Mouse (Mus musculus): ENCODE results near the gene Gm49380.

Gene Gm49380

GRCm38 (mm10) chr9:44087761-44088455 is 25.4 kb downstream of the Gm49380 start:
- POLR2A ChIA-PET: interaction anchor here (0.5 to 3.5 kb wide), 21 partner anchors 8 to 980 kb away, joined by 3 to 17 read pairs (median 4); partner anchors contain the start of gene C2cd2l (in 1 of the 4)
- CTCF ChIA-PET: interaction anchor here (0.6 to 7.2 kb wide), 14 partner anchors 9 to 390 kb away, joined by 3 to 48 read pairs (median 6); no protein-coding TSS in a partner anchor

- ChIA-PET CTCF (interaction anchor here (0.9 to 7.2 kb wide), 9 partner anchors 9 to 391 kb away, joined by 3 to 48 read pairs (median 4); no protein-coding TSS in a partner anchor), POLR2A (interaction anchor here (0.6 to 3.5 kb wide), 19 partner anchors 8 to 324 kb away, joined by 3 to 17 read pairs (median 3); partner anchors contain the start of genes C2cd2l (in 1 of the 4), Cbl (in 1 of the 4) and H2afx (in 1 of the 4))
These were observed 26.3 kb downstream of the Gm49380 start for GRCm38 (mm10) chr9:44086960-44087359.

GRCm38 (mm10) chr9:44085741-44086665 is 27.3 kb downstream of the Gm49380 start:
- POLR2A ChIA-PET: interaction anchor here (0.6 to 4.5 kb wide), 26 partner anchors 9 to 325 kb away, joined by 3 to 23 read pairs (median 4); partner anchors contain the start of genes Usp2 (in 2 of the 4), C2cd2l (in 1 of the 4), Cbl (in 1 of the 4) and H2afx (in 1 of the 4)
- CTCF ChIA-PET: interaction anchor here (0.7 to 7.2 kb wide), 17 partner anchors 8 to 124 kb away, joined by 3 to 48 read pairs (median 5); partner anchors contain the start of gene Usp2 (in 1 of the 4)

- POLR2A ChIA-PET: interaction anchor here (0.8 to 4.5 kb wide), 22 partner anchors 9 to 312 kb away, joined by 3 to 23 read pairs (median 5); partner anchors contain the start of genes Usp2 (in 2 of the 4), Cbl (in 1 of the 4), H2afx (in 1 of the 4) and Slc37a4 (in 1 of the 4)
- CTCF ChIA-PET: interaction anchor here in 3 of 4 experiments (0.6 to 7.2 kb wide), 17 partner anchors 9 to 1270 kb away, joined by 3 to 48 read pairs (median 5); partner anchors contain the start of gene Usp2 (in 2 of the 3)
These were observed 28.0 kb downstream of the Gm49380 start for GRCm38 (mm10) chr9:44085276-44085675.

- CTCF ChIA-PET: interaction anchor here (0.5 to 7.2 kb wide), 16 partner anchors 9 to 1405 kb away, joined by 3 to 48 read pairs (median 5); partner anchors contain the start of gene Usp2 (in 2 of the 4)
- POLR2A ChIA-PET: interaction anchor here (0.6 to 4.5 kb wide), 27 partner anchors 8 to 312 kb away, joined by 3 to 23 read pairs (median 4); partner anchors contain the start of genes Usp2 (in 3 of the 4), C2cd2l (in 1 of the 4), Cbl (in 1 of the 4) and H2afx (in 1 of the 4)
These were observed 28.6 kb downstream of the Gm49380 start for GRCm38 (mm10) chr9:44084659-44085229.

- POLR2A ChIA-PET: interaction anchor here in 3 of 4 experiments (0.6 to 4.5 kb wide), 24 partner anchors 8 to 313 kb away, joined by 3 to 23 read pairs (median 4); partner anchors contain the start of genes Usp2 (in 2 of the 3), C2cd2l (in 1 of the 3), Cbl (in 1 of the 3) and H2afx (in 1 of the 3)
- CTCF ChIA-PET: interaction anchor here (0.5 to 7.2 kb wide), 19 partner anchors 9 to 1404 kb away, joined by 3 to 48 read pairs (median 5); partner anchors contain the start of gene Usp2 (in 1 of the 4)
These were observed 29.1 kb downstream of the Gm49380 start for GRCm38 (mm10) chr9:44084236-44084635.

- ChIA-PET POLR2A (interaction anchor here in 3 of 4 experiments (0.6 to 4.5 kb wide), 20 partner anchors 8 to 638 kb away, joined by 3 to 23 read pairs (median 4); partner anchors contain the start of genes Usp2 (in 2 of the 3), C2cd2l (in 1 of the 3) and H2afx (in 1 of the 3)), CTCF (interaction anchor here in 3 of 4 experiments (0.5 to 7.2 kb wide), 15 partner anchors 8 to 348 kb away, joined by 3 to 48 read pairs (median 4); no protein-coding TSS in a partner anchor)
These were observed 29.7 kb downstream of the Gm49380 start for GRCm38 (mm10) chr9:44083392-44084121.

- ChIA-PET CTCF (interaction anchor here in 3 of 4 experiments (0.5 to 1.5 kb wide), 4 partner anchors 12 to 977 kb away, joined by 3 to 5 read pairs (median 4); no protein-coding TSS in a partner anchor), POLR2A (interaction anchor here in 1 of 4 experiments (1.3 to 4.5 kb wide), 2 partner anchors 13 to 91 kb away, joined by 3 to 23 read pairs; no protein-coding TSS in a partner anchor)
These were observed 31.0 kb downstream of the Gm49380 start for GRCm38 (mm10) chr9:44082266-44082665.

GRCm38 (mm10) chr9:44081581-44081980 is 31.7 kb downstream of the Gm49380 start:
- ChIA-PET CTCF (interaction anchor here in 2 of 4 experiments (1.2 to 1.5 kb wide), 2 partner anchors 9 to 14 kb away, joined by 4 to 5 read pairs; no protein-coding TSS in a partner anchor), POLR2A (interaction anchor here in 1 of 4 experiments (2.2 kb wide), 1 partner anchor 8 kb away, joined by 7 read pairs; no protein-coding TSS in a partner anchor)

GRCm38 (mm10) chr9:44080953-44081352 is 32.3 kb downstream of the Gm49380 start:
- POLR2A ChIA-PET: interaction anchor here in 1 of 4 experiments (2.2 kb wide), 1 partner anchor 9 kb away, joined by 7 read pairs; no protein-coding TSS in a partner anchor
- CTCF ChIA-PET: interaction anchor here in 1 of 4 experiments (1.5 kb wide), 1 partner anchor 8 kb away, joined by 4 read pairs; no protein-coding TSS in a partner anchor

GRCm38 (mm10) chr9:44079997-44080780 is 33.1 kb downstream of the Gm49380 start:
- POLR2A ChIA-PET: interaction anchor here in 1 of 4 experiments (1.4 to 2.2 kb wide), 2 partner anchors 7 to 9 kb away, joined by 3 to 7 read pairs; no protein-coding TSS in a partner anchor
- CTCF ChIA-PET: interaction anchor here in 1 of 4 experiments (1.5 to 2.6 kb wide), 2 partner anchors 7 to 9 kb away, joined by 4 to 9 read pairs; no protein-coding TSS in a partner anchor

GRCm38 (mm10) chr9:44078955-44079756 is 34.1 kb downstream of the Gm49380 start:
- CTCF ChIA-PET: interaction anchor here in 2 of 4 experiments (0.7 to 5.4 kb wide), 5 partner anchors 9 to 95 kb away, joined by 3 to 50 read pairs (median 6); partner anchors contain the start of genes Gm49380 (in 1 of the 2) and Rnf26 (in 1 of the 2)
- POLR2A ChIA-PET: interaction anchor here in 1 of 4 experiments (1.4 to 2.2 kb wide), 2 partner anchors 8 to 10 kb away, joined by 3 to 7 read pairs; no protein-coding TSS in a partner anchor

- ChIA-PET CTCF (interaction anchor here (0.6 to 5.5 kb wide), 12 partner anchors 8 to 208 kb away, joined by 3 to 97 read pairs (median 9); partner anchors contain the start of genes Gm49380 (in 1 of the 4), Rnf26 (in 1 of the 4) and Usp2 (in 1 of the 4)), POLR2A (interaction anchor here in 1 of 4 experiments (1.4 kb wide), 1 partner anchor 9 kb away, joined by 3 read pairs; no protein-coding TSS in a partner anchor)
These were observed 35.0 kb downstream of the Gm49380 start for GRCm38 (mm10) chr9:44078136-44078797.

Data from embryonic stem cell, embryonic (primary cell).